Mouse (Mus musculus) lung, postnatal 10 days (tissue): ENCODE measurements around the gene Tmem170.

Experiments
- DNase-seq: peaks from one replicate; pipeline ENCODE4 v3.0.0; 2021

Tmem170 gene

GRCm38 (mm10) chr8:111876355-111876948 is at the start of gene Tmem170:
Gene Tmem170, minus strand, starts transcription at chr8:111876750.
- DNase-seq: peak; percentile 98

DNA sequence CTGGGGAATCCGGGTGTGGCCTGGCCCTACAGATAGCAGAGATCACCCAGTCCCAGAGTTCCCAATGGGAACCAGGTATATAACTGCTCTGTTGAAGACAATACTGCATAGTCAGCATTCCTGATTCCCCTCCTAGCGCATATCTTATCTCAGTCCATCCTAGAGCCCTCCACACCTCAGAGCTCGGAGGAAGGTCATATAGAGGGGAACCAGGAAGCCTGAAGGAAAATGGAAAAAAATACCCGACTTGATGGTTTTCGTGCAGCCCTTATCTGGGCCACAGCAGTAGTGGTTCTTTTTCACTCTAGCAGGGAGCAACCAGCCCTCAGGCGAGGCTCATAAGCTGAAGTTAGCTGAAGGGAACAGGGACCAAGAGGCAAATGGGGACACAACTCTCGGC is 48.4 kb upstream of the Tmem170 start:
- DNase-seq: no peak

DNA sequence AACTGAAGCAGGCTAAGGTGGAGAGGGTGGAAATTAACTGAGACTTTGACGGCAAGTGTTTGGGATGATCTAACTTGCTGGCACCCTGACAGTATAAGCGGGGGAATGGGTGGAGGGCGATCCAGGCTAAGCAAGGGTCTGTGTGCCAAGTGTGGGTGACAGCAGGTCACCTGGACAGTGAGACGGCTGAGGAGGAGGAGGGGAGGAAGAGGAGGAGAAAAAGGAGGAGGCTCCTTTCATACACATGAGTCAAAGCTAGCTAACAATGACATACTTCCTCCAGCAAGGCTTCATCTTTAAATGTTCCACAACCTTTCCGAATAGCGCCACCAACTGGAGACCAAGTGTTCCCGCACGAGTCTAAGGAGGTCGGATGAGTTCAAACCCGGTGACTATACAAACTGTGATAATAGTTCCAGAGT is 46.8 kb upstream of the Tmem170 start:
- DNase-seq: peak; percentile 78

DNA sequence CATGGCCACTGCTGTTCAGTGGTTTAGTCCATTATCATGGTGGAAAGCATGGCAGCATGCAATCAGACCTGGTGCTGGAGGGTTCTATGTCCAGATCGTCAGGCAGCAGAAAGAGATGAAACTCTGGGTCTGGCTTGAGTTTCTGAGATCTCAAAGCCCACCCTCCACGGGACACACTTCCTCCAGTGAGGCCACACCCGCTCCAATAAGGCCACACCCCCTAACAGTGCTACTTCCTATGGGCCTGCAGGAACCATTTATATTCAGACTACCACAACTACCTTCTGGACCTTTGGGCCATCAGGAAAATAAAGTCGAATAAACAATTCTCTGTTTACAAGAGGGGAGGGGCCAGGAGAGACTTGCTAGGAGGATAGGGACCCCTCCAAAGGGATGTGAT is 44.4 kb upstream of the Tmem170 start:
- DNase-seq: no peak

DNA sequence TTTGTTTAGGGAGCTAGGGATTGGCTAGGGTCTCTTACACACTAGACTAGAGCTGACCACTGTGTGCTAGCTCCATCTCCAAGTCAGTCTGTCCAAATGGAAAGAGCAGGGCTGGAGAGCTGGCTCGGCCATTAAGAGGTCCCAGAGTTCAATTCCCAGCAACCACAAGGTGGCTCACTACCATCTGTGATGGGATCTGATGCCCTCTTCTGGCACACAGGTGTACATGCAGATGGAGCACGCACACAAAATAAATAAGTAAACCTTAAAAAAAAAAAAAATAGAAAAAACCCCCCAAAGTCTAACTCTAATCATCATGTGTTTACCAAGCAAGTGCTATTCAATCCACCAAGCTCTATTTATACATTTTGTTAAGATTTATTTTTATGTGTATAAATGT is 43.1 kb upstream of the Tmem170 start:
- DNase-seq: no peak

DNA sequence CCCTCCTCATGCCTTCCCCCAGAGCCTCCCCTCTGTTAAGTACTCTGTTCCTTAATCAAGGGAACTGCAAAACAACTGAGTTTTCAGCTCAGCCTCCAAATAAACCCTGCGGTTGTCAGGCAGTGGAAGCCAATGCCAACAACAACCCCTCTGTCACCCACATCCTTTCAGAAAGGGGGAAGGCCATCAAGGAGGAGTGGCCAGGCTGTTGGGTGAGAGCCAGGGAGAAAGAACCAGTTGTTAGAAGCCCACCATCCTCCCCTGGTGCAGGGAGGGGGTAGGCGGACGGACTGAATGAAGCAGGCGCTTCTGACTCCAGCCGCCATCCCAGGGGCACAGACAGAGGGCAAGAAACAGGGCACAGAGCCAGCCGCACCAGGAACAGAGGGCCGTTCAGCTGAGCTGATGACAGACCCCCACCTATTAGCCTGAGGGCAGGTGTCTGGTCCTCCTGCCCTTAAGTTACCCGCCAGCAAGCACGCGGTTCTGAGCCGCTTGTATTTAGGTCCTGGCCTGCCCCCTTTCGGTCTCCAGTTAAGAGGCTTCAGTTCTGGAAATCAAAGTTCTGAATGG is 36.4 kb upstream of the Tmem170 start:
- DNase-seq: no peak

DNA sequence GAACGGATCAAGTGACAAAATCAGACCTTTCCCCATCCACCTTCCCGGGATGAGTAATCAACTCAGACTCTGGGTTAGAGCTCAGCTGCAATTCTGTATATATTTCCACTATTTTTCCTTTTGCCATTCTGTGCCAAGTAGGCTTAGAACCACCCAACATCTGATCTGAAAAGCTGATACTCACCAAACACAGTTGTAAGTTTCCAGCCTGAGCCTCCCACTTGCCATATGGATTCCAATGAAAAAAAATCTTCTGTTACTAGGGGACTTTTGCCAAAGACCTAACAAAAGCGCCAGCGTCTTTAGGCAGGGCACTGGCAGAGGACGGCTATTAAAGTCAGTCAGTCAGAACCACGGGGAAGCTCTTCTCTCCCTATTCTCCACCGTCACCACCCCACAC is 35.0 kb upstream of the Tmem170 start:
- no peak for DNase-seq

- DNase-seq: no peak
Measured at GRCm38 (mm10) chr8:111909621-111910450, 33.3 kb upstream of the Tmem170 start, which contains the start of gene Chst5. Gene Chst5, minus strand, starts transcription at chr8:111910447.

GRCm38 (mm10) chr8:111905500-111906121 is 29.1 kb upstream of the Tmem170 start:
- DNase-seq: no peak

GRCm38 (mm10) chr8:111902080-111902479 is 25.5 kb upstream of the Tmem170 start:
- DNase-seq: no peak

- DNase-seq: no peak
Measured at GRCm38 (mm10) chr8:111898586-111898985, 22.0 kb upstream of the Tmem170 start.

GRCm38 (mm10) chr8:111894955-111895354 is 18.4 kb upstream of the Tmem170 start:
- DNase-seq: no peak

DNA sequence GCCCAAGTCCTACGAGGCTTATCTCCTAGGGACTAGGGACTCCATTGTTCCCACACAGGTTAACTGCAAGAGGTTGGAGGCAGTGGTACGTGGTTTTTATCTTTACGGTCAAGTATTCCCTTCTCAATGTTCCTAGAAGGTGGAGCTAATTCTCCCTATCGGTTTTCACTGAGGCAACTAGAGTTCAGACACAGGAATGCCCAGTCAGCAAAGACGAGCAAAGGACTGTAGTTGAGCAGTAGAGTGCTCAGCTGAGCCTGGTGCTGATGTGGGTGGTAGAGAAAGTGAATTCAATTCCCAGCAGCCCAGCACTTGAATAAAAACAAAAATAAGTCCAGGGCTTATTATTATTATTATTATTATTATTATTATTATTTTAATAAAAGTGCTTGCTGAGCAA is 16.1 kb upstream of the Tmem170 start:
- no peak for DNase-seq

DNA sequence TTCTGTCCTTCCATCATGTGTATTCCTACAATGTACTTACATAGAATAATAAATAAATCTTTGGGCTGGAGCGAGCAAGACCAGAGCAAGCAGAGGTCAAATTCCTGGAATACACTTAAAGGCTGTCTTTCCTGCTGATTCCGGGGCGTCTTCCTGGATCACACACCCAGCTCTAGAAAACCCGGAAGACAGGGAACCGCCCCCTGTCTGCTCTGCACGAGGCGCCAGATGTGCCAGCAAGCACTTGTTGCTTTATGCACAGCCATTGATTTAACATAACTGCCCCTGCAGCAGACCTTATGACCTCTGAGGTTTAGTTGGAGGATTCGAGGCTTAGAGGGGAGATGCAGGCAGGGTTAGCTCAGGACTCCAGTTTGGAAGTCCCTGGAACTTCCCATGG is 15.4 kb upstream of the Tmem170 start:
- no peak for DNase-seq

DNA sequence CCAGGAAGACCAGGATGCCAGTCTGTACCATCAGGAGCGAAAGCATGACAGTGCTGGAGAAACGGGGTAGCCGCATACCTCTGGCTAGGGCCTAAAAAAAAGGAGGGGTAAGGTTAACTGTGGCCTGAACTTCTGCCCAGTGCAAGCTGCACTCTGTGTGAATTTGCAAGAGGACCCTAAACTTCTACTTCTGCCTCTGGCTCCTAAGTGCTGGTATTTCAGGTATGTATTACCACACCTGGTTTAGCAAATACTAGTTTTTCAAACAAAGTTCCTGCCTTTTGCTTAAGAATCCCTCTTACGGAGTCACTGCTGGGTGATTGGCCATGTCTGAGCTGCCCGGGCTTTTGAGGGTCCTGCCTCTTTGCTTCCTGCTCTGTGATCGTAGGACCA is 14.4 kb upstream of the Tmem170 start:
- DNase-seq: no peak

- no peak for DNase-seq
Measured at GRCm38 (mm10) chr8:111889931-111890910, 13.7 kb upstream of the Tmem170 start.

- no peak for DNase-seq
Measured at GRCm38 (mm10) chr8:111888091-111888650, 11.6 kb upstream of the Tmem170 start.

DNA sequence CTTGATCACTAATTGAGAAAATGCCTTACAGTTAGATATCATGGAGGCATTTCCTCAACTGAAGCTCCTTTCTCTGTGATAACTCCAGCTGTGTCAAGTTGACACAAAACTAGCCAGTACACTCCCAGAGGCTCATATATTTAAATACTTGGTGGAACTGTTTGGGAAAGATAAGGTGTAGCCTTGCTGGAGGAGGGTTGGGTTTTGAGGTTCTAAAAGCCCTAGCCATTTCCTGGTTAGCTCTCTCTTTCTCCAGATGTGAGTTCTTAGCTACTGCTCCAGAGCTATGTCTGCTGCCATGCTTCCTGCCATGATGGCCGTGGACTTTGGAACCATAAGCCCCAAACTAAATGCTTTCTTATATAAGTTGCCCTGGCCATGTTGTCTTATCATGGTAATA is 10.9 kb upstream of the Tmem170 start:
- DNase-seq: no peak

DNA sequence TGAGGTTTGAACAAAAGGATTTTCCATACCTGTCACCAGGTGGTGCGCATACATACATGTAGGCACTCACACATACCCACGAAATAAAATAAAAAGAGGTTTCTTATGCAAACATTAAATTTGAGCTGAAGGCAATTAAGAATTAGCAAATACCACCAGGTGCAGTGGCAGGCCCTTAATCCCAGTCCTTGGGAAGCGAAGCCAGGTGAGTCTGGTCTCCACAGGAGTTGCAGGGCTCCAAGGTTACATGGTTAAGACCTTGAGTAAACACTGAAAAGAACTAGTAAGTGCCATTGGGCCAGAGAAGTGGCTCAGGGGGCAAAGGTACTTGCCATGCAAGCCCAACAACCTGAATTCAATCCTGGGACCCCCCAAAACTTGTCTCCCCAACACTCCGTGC is 7.1 kb upstream of the Tmem170 start:
- DNase-seq: no peak

GRCm38 (mm10) chr8:111881591-111881990 is 5.0 kb upstream of the Tmem170 start:
- peak; percentile 79 for DNase-seq

DNA sequence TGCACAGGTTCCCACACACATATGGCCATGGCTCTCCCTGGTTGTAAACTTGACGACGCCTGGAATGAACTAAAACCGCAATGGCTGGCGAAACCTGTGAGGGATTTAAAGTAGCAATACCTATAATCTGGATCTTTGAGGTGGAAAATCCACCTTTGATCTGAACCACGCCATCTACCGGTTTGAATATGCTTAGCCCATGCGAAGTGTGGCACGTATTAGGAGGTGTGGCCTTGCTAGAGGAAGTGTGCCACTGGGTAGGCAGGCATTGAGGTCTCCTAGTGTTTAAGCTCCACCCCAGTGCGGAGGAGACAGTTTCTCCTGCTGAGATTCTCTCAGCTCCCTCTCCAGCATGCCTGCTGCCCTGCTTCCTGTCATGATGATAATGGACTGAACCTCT is 1.2 kb upstream of the Tmem170 start:
- DNase-seq: no peak

- no peak for DNase-seq
Measured at GRCm38 (mm10) chr8:111875758-111876157, 792 bp downstream of the Tmem170 start.
